Mouse (Mus musculus) layer of hippocampus, adult 11-12 months (tissue): ENCODE data around the gene Gm364.

Experiments used
- DNase-seq: peaks from one replicate; pipeline ENCODE4 v3.0.0; 2022; ENCODE audit warnings: low spot score

The Gm364 gene

DNA sequence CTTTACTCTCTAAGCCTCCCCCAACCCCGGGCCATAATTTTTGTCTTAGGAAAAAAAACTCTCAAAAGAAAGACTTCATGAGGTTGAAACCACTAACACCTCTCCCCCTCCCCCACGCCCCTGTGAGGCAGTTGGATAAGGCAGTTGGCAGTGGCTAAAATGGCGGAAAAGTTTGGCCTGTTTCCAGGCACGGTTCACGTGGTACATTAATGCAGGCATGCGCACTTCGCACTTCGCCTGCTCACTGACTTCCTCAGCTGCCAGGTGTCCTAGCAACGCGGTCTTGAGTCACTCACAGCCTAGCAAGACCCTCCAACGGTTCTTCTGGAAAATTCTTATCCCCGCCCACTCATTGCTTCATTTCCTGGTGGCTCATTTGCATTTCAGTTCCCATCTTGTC is at the start of gene Gm364:
Gm364 (plus strand) TSS at position 386 of the 400 bp plus-strand sequence.
- no peak for DNase-seq

DNA sequence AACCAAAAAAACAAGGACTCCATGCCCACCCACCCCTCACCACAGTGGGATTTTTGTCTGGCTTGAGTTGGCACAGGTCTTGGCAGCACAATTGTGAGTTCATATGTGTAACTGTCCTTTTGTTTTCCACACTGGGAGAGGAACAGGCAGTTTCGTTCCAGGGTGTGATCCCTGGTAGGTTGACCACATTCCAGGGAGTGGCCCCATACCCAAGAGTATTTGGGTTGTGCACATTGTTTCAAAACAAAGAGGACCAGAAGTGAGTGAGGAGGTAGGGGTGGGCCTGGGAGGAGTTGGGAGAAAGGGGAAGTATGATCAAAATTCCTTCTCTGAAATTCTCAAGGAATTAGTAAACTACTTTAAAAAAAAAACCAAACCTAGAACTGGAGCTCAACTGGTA is 49.6 kb upstream of the Gm364 start:
- no peak for DNase-seq

DNA sequence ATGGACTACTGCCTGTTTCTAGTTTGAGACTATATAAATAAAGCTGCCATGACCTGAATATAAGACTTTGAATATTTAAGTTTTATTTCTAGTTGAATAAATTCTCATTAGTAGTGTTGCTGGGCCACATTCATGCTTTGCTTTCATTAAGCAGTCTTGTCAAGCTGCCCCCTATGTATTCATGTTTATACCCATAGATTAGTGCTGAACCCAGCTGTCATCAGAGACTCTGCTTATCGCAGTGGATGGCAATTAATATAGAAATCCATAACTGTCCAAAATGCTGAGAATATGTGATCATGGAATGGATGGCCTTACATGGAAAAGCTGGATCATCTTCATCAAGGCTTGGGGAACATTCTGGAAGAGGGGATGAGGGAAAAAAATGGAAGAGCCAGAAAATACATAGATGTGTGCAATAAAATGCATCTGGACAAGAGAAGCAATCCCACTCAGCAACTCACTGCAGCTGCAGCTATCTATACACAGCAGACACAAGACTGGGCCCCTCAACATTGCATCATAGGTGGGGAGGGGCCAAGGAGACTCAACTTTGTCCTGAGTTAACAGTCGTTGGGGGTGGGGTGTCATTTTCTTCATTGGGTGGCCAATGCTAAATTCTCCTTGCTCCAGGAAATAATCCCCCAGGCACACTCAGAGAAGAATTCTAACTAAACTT is 43.9 kb upstream of the Gm364 start:
- DNase-seq: no peak

DNA sequence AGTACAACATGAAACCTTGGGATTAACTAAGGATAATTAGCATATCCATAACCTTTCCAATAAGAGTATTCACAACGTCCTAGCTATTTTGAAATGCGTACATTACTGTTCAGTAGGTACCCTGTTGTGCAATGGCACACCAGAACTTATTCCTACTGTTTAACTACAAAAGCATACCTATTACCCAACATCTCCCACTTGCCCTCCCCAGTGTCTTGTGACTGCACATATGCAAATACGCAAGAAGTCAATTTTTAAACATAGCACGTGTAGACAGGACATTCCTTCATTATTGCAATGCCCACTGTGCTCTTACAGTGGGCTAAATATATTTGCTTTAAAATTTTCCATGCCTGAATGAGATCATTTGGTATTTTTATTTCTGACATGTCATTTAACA is 36.0 kb upstream of the Gm364 start:
- no peak for DNase-seq

DNA sequence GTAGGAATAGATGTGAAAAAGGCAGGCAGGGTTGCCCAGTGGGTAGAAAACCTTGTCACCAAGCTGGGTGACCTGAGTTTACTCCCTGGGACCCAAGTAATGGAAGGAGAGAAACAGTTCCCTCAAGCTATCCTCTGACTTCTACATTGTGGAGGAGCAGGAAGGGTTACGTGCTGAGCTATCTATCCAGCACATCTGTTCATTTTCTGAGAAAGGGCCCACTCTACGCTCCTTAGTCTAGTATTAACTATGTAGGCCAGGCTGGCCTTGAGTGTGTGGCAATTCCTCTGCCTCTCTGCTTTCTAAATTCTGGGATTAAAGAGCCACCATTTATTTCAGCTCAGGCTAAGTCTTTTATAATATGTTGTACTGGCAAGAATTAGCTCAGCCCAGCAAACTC is 35.4 kb upstream of the Gm364 start:
- no peak for DNase-seq

DNA sequence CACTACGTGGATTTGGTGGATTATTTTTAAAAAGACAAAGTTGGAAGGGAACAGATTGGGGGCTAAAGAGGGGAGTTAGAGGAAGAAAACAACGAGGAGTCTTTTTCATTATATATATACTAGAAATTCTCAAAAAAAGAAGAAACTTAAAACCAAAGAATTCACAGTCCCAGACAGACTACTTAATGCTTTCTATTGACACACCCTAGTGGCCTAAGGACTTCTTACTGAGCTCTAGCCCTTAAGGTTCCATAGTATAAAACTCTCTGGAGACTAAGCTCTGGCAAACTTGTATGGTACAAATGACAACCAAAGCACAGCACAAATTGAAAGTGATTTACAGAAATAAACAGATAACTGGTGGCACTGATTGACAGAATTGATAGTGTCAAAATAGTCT is 34.9 kb upstream of the Gm364 start:
- DNase-seq: no peak

DNA sequence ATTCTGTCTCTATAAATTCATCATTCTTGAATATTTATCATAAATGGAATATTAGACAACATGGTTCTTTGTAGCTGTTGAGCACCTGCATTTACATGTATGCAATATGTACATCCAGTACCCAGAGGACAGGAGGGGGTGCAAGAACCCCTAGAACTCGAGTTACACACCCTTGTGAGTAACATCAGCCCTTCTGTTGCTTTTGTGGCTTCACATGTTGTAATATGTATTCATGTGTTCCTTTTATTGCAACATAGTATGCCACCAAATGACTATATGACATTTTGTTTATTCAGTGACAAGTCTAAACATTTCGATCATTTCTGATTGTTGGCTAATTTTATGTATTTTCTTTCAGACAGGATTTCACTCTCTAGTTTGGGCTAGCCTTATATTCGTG is 31.9 kb upstream of the Gm364 start:
- no peak for DNase-seq

DNA sequence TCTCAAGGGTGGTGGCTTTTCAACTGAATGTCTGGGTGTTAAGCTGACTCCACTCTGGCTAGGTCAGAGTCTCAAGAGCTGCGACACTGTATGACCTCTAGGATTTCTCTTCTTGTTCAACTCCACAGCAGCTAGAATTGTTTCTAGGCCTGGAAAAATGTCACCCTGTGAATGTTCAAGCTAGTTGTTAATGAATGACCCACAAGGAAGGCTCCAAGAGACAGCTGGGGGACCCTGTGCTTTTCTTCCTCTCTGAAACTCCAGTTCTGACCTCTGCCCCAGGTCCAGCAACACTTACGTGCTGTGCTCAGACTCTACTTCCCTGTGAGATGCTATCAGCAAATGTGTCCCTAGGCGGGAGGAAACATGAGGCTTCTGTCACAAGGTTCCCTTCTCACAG is 30.4 kb upstream of the Gm364 start:
- DNase-seq: no peak

DNA sequence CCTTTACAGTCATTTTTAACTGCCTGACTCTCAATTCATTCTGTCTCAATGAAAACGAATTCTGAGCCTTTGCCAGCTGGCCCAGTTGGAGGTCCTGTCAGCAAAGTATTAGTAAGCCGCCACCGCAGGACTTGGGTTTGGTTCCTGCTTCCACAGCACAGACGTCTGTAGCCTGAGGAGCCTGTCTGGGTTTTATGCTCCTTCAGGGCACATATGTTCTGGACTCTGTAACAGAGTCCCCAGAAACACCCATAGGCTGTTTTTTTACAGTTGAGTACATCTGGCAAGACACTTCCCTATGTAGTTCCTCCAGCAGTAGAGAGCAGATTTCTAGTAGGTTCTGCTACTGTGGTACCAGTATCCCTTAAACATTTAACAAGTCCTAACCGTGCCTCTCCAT is 28.0 kb upstream of the Gm364 start:
- DNase-seq: no peak

DNA sequence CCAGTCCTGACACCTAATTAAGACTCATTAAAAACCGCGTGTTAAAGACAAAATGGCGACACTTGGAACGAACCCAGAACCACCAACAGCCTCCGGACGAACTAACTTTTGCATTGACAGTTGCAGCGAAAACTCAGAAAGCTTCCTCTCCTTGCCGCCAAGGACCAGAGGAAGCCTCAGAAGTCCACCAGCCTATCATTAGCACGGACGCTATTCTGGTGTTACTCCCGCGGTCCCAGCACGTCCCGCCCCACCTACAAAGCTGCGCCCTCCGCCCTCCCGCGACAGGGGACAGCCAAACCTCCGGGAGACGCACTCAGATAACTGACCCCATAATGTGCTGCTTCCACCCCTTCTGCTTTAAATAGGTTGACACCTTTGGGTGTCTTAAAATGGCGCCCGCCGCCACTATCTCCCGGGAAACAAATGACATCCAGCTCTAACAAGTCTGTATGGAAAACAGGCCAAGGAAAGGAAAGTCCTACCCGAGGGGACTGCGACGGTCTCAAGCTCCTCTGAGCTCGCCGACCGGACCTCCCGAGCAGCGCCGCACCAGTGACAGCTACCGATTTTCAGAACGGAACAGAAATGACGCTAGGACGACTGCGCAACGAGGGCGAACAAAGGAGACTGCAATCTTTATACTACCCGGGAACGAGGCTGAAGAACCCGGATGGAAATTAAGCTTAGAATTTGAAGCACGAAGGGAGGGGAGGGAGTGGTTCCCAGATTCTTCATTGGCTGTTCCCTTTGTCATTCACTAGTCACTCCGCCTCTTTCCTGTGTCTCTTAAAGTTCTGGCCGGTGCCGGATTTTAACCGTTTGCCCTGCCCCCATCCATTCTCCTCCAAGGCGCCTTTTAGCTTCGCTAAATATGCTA is 16.3 kb upstream of the Gm364 start, which contains the start of gene Rbmx:
Rbmx (minus strand) TSS at position 670 of the 880 bp plus-strand sequence.
- peak; percentile 87 for DNase-seq

DNA sequence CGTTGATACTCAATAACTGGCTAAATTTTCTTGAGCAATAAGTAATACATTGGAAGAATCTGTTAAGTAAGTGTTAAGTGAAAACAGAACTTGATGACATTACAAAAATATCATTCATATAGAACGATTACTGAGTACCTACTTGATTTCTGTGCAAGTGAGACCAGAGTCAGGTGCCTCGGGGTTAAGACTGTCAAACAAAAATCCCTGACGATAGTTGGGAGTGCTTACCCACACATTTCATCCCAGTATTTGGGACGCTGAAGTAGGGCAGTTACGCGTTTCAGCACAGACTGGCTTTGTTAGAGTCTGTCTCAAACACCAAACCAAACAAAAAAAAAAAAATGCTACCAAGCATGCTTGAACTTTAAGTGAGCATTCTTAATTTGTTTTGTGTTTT is 15.5 kb upstream of the Gm364 start:
- no peak for DNase-seq

DNA sequence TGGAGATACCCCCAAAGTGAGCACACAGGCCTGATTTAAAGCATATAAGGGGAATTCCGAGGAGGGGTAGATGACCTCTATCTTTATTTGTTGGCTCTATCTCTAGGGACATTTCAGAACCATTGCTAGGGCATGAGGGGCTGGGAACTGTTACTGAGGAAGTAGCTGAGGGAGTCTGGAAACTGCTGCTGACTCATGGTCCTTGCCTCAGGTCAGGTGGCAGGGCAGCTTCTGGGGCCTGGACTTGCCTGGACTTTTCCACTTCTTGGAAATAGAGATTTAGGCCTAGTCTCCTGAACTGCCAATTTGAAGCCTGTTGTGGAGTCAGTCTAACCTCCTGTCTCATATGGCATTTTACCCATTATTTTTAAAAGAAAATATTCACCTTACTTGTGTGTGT is 7.6 kb upstream of the Gm364 start:
- no peak for DNase-seq

DNA sequence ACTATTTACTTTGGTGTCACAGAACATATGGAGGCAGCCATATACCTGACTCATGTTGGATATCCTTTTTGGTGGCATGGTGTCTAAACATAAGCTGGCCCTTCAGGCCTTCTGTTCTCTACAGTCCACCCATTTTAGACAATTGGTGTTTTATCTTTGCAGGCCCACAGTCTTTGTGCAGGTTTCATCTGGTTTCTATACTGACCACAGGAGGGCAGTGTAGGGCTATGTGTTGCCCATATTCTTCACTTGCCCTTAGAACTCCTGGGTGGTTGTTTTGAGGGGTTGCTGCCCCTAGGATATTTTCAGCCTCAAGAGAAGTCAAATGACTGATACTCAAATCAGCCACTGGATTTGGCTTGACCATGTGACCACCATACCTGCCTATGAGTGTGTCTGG is 5.3 kb upstream of the Gm364 start:
- DNase-seq: no peak

DNA sequence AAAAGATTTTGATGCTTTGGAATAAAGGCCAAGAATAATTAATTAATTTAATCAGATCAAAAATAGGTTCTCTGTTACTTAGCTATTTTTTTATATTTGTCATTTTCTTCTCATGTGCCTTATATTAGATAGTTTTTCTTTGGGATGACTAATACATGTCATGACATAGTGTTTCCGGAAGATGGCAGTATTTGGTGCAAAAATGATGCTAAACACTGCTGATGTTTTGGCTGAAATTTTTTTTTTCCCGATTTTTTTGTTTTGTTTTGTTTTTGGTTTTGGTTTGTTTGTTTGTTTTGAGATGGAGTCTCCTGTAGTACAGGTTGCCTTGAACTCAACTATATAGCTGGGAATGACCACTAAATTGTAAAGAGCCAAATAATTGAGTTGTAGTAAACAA is 22.7 kb downstream of the Gm364 start:
- peak; percentile 2 for DNase-seq

DNA sequence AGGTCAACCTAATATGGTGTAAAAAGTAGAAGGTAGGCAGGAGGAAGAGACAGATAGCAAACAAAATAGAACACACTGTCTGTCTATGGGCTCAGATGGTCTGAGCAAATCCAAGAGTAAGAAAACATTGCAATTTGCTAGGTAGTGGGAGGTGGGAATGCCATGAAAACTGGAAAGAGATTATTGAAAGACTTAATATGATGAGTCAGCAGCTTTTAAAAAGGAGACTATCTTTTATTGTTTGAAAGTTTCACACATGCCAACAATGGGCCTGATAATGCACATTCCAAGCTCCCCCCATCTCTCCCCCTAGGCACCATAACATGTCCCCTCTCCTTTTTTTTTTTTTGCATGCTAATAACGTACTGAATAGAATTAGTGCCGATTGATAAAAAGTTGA is 24.9 kb downstream of the Gm364 start:
- no peak for DNase-seq

DNA sequence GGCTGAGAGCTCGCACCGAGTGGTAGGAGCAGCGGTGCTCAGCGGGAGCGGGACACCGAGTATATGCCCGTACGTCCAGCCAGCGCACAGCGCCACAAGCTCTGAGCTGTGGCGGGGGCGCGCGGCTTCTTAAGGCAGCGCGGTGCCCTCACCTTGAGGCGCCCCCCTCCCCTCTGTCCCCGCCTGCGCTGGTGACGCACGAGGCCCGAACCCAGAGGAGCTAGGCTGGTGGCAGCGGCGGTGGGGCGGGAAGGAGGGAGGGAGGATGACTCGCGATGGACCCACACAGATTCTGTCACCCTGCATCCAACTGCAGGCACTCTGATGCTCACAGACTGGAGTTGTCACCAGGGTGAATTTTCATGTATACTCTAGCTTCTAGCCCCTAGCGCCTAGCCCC is 94.7 kb downstream of the Gm364 start, which contains the start of gene Gpr101:
Gpr101 (minus strand) TSS at position 124 of the 400 bp plus-strand sequence.
- no peak for DNase-seq

DNA sequence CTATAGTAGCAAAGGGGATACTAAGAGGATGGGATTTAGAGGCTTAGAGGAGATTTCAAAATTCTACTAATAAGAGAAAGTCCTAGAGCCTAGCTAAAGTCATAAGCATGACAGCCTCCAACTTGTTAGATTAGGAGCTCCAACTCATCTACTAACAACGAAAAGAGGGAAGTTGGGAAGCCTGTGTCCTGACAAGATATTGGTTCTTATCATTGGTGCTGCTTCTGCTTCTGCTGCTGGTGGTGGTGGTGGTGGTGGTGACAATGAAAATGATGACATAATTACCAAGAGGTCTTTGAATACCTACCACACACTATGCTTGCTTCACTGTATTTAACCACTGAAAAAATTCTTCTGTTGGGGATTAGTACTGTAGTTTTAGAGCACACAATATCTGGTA is 97.3 kb downstream of the Gm364 start:
- no peak for DNase-seq

DNA sequence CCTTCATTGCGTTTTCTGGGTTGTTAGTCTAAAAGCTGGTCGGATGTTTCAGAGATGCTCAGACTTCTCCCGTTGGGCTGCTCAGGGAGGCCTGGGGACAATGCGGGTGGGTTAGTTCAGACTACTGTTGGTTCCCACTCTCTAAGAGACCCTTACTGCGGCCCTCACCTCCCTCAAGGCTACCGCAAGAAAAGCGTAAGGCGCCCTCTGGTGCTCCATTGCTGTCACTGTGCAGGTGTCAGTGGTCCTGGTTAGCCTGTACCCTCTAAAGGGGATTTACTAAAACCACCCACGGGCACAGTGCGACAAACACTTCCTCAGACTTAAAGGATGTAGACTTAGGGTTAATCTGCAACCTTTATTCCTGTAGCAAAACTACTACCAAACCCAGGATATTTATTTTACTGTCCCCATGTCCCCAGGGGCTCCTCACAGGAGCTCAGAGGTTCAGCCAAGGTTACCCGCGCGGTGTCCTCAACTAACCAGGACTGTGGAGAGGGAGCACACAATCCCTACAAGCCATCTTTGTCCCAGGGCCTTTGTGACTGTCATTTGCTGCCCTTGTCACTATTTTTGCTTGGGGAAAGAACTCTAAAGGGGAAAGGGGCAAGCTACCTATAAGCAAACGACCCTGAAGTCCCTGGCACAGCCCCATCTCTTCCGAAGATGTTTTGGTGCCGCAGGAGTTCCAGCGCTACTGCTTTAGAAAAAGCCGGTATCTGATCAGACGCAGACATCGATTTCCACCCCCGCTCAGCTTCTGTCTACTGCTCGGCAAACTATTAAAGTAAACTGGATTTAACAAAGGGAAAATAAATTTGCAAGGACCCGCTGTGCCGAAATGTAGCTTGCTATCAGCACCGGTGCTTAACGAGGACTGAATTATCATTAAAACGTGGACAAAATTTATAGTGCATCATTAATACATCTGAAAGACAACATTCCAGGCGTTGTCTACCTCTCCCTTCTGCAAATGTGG is 112.5 kb downstream of the Gm364 start:
- DNase-seq: peak; percentile 12
